Mouse (Mus musculus) heart, postnatal 14 days (tissue): Measurements from ENCODE around the gene Gng13. TPM values are rescaled to one million over a fixed set of nuclear protein-coding genes. Genes with fewer than 3 reads are reported as not detected.

Experiments used
- DNase-seq, 2 experiments: peaks; one replicate each; pipeline ENCODE4 v3.0.0; 2021 to 2022
- intact Hi-C: fragments of 180-260 bp; cut with DNase I; formaldehyde crosslinking; loops from one replicate; pipeline ENCODE4 v1.15.1; 2025
- microRNA-seq, 2 experiments: library from miRNA; unstranded; fragments of <30 nt; microRNA quantifications; one replicate each; pipeline ENCODE4 v1.2.0; 2021 to 2022
- total RNA-seq, 2 experiments: library from RNA; stranded (reverse); gene quantifications; 2 replicates each; pipeline ENCODE4 v1.2.3; 2021

The Gng13 gene
- total RNA-seq, 2 experiments from 2014 or later = 1.7 to 2.1 TPM

GRCm38 (mm10) chr17:25765886-25766285 lies 48.9 kb downstream of the Gng13 start:
- no peak for DNase-seq
- intact Hi-C loops = no loop called here

Small RNA genes within 50 kb of the gene (microRNA-seq; reads per million reads assigned to microRNA genes)
- gene Gm25083 = 0 reads per million in 2 experiments

Other genes starting within 250 kb of the Gng13 start
- not detected for gene Sstr5, start 219.9 kb upstream of the Gng13 start, total RNA-seq
- under 1 TPM; 0.56 to 0.67 TPM for gene Sox8, start 146.5 kb upstream of the Gng13 start, total RNA-seq
- 10 to 100 TPM; 26.2 to 28.0 TPM for gene Lmf1, start 138.1 kb upstream of the Gng13 start, total RNA-seq
- gene Chtf18, start 10.2 kb downstream of the Gng13 start, total RNA-seq = 1 to 10 TPM; 1.1 to 4.4 TPM
- gene Rpusd1, start 10.5 kb downstream of the Gng13 start, total RNA-seq = 1 to 10 TPM; 5.0 to 5.4 TPM
- gene Mslnl, start 18.9 kb downstream of the Gng13 start, total RNA-seq = not detected
- gene Msln, start 37.2 kb downstream of the Gng13 start, total RNA-seq = 10 to 100 TPM; 30.0 to 34.5 TPM
- gene Narfl, start 56.6 kb downstream of the Gng13 start, total RNA-seq = 10 to 100 TPM; 44.8 TPM
- gene Haghl, start 68.5 kb downstream of the Gng13 start, total RNA-seq = 10 to 100 TPM; 15.0 to 15.1 TPM
- gene Ccdc78, start 69.4 kb downstream of the Gng13 start, total RNA-seq = under 1 TPM in 1 of 2 experiments, not detected in 1; 0.17 TPM
- gene Fam173a, start 75.7 kb downstream of the Gng13 start, total RNA-seq = 10 to 100 TPM; 36.4 to 37.4 TPM
- gene AC134908.4, start 78.5 kb downstream of the Gng13 start, total RNA-seq = not detected
- gene Metrn, start 80.0 kb downstream of the Gng13 start, total RNA-seq = 10 to 100 TPM; 67.1 to 74.7 TPM
- 1 to 10 TPM in 1 of 2 experiments, under 1 TPM in 1; 1.00 to 1.2 TPM for gene Fbxl16, start 91.9 kb downstream of the Gng13 start, total RNA-seq
- 10 to 100 TPM; 10.5 to 11.0 TPM for gene Wdr24, start 106.5 kb downstream of the Gng13 start, total RNA-seq
- 10 to 100 TPM; 33.1 to 34.1 TPM for gene Jmjd8, start 111.7 kb downstream of the Gng13 start, total RNA-seq
- gene Stub1, start 116.2 kb downstream of the Gng13 start, total RNA-seq = 100 to 1,000 TPM; 106 to 109 TPM
- 1 to 10 TPM; 2.5 to 3.1 TPM for gene Rhbdl1, start 120.1 kb downstream of the Gng13 start, total RNA-seq
- 1 to 10 TPM; 2.9 to 3.0 TPM for gene Gm20683, start 124.6 kb downstream of the Gng13 start, total RNA-seq
- 100 to 1,000 TPM; 103 to 105 TPM for gene Rhot2, start 127.7 kb downstream of the Gng13 start, total RNA-seq
- 1 to 10 TPM; 5.2 to 5.7 TPM for gene Wdr90, start 144.3 kb downstream of the Gng13 start, total RNA-seq
- gene Mcrip2, start 151.6 kb downstream of the Gng13 start, total RNA-seq = 100 to 1,000 TPM; 226 to 230 TPM
- 10 to 100 TPM; 11.3 to 13.2 TPM for gene Mettl26, start 157.9 kb downstream of the Gng13 start, total RNA-seq
- under 1 TPM; 0.91 to 1.00 TPM for gene Wfikkn1, start 163.7 kb downstream of the Gng13 start, total RNA-seq
- gene Rab40c, start 202.6 kb downstream of the Gng13 start, total RNA-seq = 10 to 100 TPM; 14.4 to 20.0 TPM
- 10 to 100 TPM; 60.6 to 62.7 TPM for gene Pigq, start 227.8 kb downstream of the Gng13 start, total RNA-seq
- gene Nhlrc4, start 227.8 kb downstream of the Gng13 start, total RNA-seq = under 1 TPM in 1 of 2 experiments, not detected in 1; 0.17 TPM
- not detected for gene A930017K11Rik, start 235.4 kb downstream of the Gng13 start, total RNA-seq